Mouse (Mus musculus) liver, embryonic 14.5 days (tissue): ENCODE measurements at regions not wholly inside any gene's neighbourhood (a gene's known extent, or its start where the extent isn't known, plus 50 kb on each side); places are given as distances from the start of the nearest gene placed in this dataset.
"Not testable (repeated sequence)": the region's sequence is repeated elsewhere in the genome, so short reads cannot be mapped to it uniquely, and the experiment has no call there.

Source experiments
- ATAC-seq: fragments of 200-750 bp; cut with Nextera tagmentation; 2 replicates; pipeline ENCODE4 v1.8.0; 2017; ENCODE audit warnings: moderate number of reproducible peaks, mild to moderate bottlenecking, moderate library complexity; ENCODE audit not compliant: insufficient read depth
- DNase-seq, 3 experiments: peaks; one replicate each; pipeline ENCODE4 v3.0.0-alpha.2; 2012 to 2013; ENCODE audit warnings: low read depth in 3 of 3, low spot score in 3 of 3
- H3K27ac ChIP-seq: fragments of 300-500 bp; sonication (generic); 2 replicates; pipeline ENCODE4 v1.5.1; 2014; ENCODE audit warnings: moderate library complexity, mild to moderate bottlenecking, control low read depth, inconsistent platforms
- H3K27me3 ChIP-seq: fragments of 300-500 bp; sonication (generic); 2 replicates; pipeline ENCODE4 v1.6.1; 2014; ENCODE audit warnings: mild to moderate bottlenecking, low read length, moderate library complexity; ENCODE audit not compliant: control insufficient read depth, insufficient read depth
- H3K36me3 ChIP-seq: fragments of 300-500 bp; sonication (generic); replicated peaks from 2 replicates; pipeline ENCODE4 v1.6.1; 2014; ENCODE audit warnings: low read depth; ENCODE audit not compliant: control insufficient read depth, insufficient read depth
- H3K4me1 ChIP-seq, 2 experiments: fragments of 200-500 bp in 1 of 2; fragments of 300-500 bp in 1 of 2; sonication (generic) in 1 of 2; replicated peaks; 2 replicates each; pipeline ENCODE4 v1.6.1; 2012 to 2014; ENCODE audit warnings: antibody characterized with exemption in 1 of 2, inconsistent platforms in 1 of 2, low read length in 1 of 2; ENCODE audit not compliant: control insufficient read depth in 2 of 2, insufficient read depth in 2 of 2
- H3K4me2 ChIP-seq: fragments of 300-500 bp; sonication (generic); 2 replicates; pipeline ENCODE4 v1.6.1; 2014; ENCODE audit warnings: low read depth, mild to moderate bottlenecking, control low read depth, moderate library complexity
- H3K4me3 ChIP-seq, 2 experiments: fragments of 200-500 bp in 1 of 2; fragments of 300-500 bp in 1 of 2; sonication (generic) in 1 of 2; 2 replicates each; pipeline ENCODE4 v1.5.1; 2012 to 2014; ENCODE audit warnings: low read depth in 2 of 2, low read length in 2 of 2, mild to moderate bottlenecking in 2 of 2, control low read depth in 1 of 2, inconsistent platforms in 1 of 2, moderate library complexity in 1 of 2; ENCODE audit not compliant: insufficient read depth in 1 of 2
- H3K9ac ChIP-seq: fragments of 300-500 bp; sonication (generic); replicated peaks from 2 replicates; pipeline ENCODE4 v1.6.1; 2014; ENCODE audit warnings: mild to moderate bottlenecking, control low read depth, moderate library complexity
- H3K9me3 ChIP-seq: fragments of 300-500 bp; sonication (generic); 2 replicates; pipeline ENCODE4 v1.6.1; 2016; ENCODE audit warnings: low read length, mixed read lengths; ENCODE audit not compliant: control insufficient read depth
- CTCF ChIP-seq: IDR thresholded peaks from 2 replicates; pipeline ENCODE4 v1.5.1; 2016; ENCODE audit warnings: antibody characterized with exemption, low read depth, control low read depth
- EP300 ChIP-seq: IDR thresholded peaks from 2 replicates; pipeline ENCODE4 v1.6.1; 2016; ENCODE audit warnings: antibody characterized with exemption, low read depth
- WGBS: fragments of 180-500 bp; shearing (Covaris S2); extraction: QIAGEN DNeasy Blood & Tissue Kit; methylation state at CpG from one replicate; pipeline ENCODE4 v1.1.7; 2014; ENCODE audit not compliant: insufficient replicate concordance; 5-methylcytosine and 5-hydroxymethylcytosine counted together

DNA sequence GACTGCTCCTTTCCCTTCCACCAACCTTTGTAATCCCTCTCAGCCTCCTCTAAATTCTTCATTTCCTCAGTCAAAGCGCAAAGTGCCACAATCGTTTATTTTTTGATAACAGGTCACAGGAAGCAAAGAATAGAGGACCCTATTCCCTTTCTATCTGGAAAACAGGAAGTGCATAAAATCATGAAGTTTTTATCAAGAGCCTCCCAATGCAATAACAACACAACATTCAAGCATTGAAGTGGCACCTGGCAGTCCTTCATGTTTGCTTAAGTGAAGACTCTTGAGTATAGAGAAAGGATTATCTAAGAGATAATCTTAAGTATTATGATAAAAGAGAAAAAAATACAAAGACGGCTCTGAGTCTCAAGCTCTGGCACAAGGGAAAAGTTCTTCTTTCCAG lies 111.9 kb downstream of the Ibtk start:
- Histone ChIP-seq H3K4me3 (no peak overlapping the region), H3K4me1 (no peaks in the 10 kb centered on the region), H3K9me3 (no peaks in the 10 kb centered on the region; the same call in 1 of the 2 replicates), H3K36me3 (no peaks in the 10 kb centered on the region), H3K27ac (no peak overlapping the region), H3K4me2 (no peak overlapping the region), H3K9ac (no peak overlapping the region), H3K27me3 (no peaks in the 10 kb centered on the region)
- DNase-seq (no peak), ATAC-seq (no peak)
- TF ChIP-seq EP300 (no peak), CTCF (no peak)
- 44% methylated on average over 3 of the region's 3 CpGs for WGBS

DNA sequence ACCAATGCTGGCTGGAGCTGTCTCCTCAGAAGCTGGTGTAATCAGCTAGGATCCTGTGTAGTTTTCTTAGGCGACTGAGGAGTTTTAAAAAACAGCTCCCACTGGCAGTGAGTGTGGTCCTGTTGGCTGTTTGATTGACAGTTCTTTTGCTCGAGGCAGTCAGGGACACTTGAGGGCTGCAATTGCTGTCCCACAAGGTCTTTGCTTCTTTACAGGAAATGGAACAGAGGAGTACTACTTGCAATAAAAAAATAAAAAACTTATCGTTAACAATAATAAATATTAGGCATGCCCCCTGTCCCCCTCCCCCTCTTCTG lies 113.0 kb downstream of the Ibtk start:
- Histone ChIP-seq H3K27ac (no peak overlapping the region), H3K36me3 (no peaks in the 10 kb centered on the region), H3K9ac (no peak overlapping the region), H3K4me2 (no peak overlapping the region), H3K4me3 (no peak overlapping the region), H3K4me1 (no peaks in the 10 kb centered on the region), H3K9me3 (no peaks in the 10 kb centered on the region; the same call in 1 of the 2 replicates), H3K27me3 (no peaks in the 10 kb centered on the region)
- TF ChIP-seq EP300: no peak
- TF ChIP-seq CTCF: no peak
- DNase-seq (no peak), ATAC-seq (no peak)
- WGBS: 42% methylated on average over 3 of the region's 3 CpGs

DNA sequence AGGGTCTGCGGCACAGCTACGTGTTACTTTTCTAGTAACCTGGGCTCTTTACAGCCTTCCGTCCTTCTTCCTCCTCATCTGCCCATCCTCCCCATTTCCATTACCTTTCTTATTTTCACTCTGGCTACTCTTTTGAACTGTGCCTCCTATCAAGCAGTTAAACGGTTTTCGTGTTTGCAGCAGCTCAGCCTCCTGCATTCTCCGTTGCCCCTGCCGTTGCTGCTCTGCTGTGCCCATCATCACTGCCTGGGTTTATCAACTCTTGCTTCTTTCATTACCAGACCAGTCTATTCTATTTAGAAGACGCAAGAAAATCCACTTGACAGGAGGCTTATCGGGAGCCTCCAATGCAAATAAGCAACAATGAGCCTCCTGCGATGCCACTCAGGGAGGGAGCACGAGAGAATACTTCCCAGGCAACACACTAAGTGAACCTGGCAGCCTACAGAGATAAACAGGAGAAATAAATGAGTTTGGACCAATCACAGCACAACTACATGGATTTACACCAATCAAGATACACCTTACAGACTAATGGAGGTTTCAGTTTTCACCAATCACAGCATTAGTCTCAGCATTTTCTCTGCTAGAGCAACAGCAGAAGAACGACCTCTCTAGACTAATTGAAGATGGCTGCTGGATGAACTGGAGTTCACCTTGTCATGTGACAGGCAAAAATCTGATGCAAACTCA lies 113.5 kb downstream of the Ibtk start:
- no peaks in the 10 kb centered on the region; the same call in 1 of the 2 replicates for H3K9me3 ChIP-seq
- 75% methylated on average over 12 of the region's 12 CpGs for WGBS

DNA sequence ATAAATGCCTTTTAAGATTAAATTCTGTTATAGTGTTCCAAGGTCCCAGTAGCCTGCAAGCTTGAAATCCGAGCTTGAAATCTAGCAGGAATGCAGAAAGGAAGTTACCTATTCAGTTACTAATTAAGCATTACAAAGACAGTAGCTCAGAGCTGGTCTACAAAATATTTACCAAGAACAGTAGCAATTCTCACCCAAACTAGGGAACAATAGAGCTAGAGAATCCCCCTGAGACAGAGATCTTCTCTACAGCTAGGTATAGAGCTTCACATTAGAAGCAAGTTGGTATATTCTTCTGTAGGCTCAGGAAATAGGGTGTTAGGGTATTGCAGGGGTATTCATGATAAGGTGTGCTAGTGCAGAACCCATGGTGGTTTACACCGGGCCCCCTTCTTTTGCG lies 114.3 kb downstream of the Ibtk start:
- not testable (repeated sequence) for DNase-seq, ATAC-seq, H3K27me3 ChIP-seq, H3K4me3 ChIP-seq, H3K4me2 ChIP-seq, H3K9ac ChIP-seq, H3K36me3 ChIP-seq, H3K27ac ChIP-seq, H3K9me3 ChIP-seq, H3K4me1 ChIP-seq
- WGBS: 59% methylated on average over 3 of the region's 3 CpGs

More for the DNA sequence above, 113.5 kb downstream of the Ibtk start:
- Histone ChIP-seq H3K36me3 (no peaks in the 10 kb centered on the region), H3K27me3 (no peaks in the 10 kb centered on the region), H3K4me2 (no peak overlapping the region), H3K9ac (no peak overlapping the region), H3K4me1 (no peaks in the 10 kb centered on the region), H3K27ac (no peak overlapping the region), H3K4me3 (no peak overlapping the region)
- TF ChIP-seq CTCF (no peak), EP300 (no peak)
- no peak for DNase-seq
- ATAC-seq: no peak

DNA sequence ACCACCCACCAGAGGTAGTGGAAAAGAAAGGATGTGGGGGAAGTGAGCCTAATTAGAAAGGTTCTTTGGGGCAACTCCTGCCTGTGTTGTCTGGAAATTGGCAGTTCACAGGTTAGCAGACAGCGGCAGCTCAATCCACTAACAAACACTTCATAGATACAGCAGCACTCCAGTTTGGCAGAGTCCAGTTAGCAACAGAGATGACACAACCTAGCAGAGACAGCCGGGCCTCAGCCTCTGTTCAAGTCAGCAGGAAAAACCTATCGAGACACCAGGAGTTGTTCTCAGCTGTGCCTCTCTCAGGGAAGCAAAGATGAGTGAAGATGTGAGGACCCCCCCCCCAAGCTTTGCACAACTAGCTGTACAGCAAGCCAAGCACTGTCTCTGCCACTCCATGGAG lies 131.2 kb downstream of the Ibtk start:
- H3K4me2 ChIP-seq: no peak overlapping the region
- TF ChIP-seq CTCF (no peak), EP300 (no peak)
- no peaks in the 10 kb centered on the region for H3K9me3 ChIP-seq
- no peaks in the 10 kb centered on the region for H3K36me3 ChIP-seq
- DNase-seq: no peak
- no peak overlapping the region for H3K9ac ChIP-seq
- 67% methylated on average over 3 of the region's 3 CpGs for WGBS
- no peak overlapping the region for H3K4me3 ChIP-seq
- H3K4me1 ChIP-seq: 0 out of 4 replicates have a peak, but pooled peaks cover 0 to 2% of the 10 kb centered on the region in 2 experiments
- no peak overlapping the region for H3K27ac ChIP-seq
- no peaks in the 10 kb centered on the region for H3K27me3 ChIP-seq
- no peak for ATAC-seq
